Mouse (Mus musculus) myocyte (in vitro differentiated cells): ENCODE data around the gene Idh2.

Experiments used
- E2F4 ChIP-seq: IDR thresholded peaks from one replicate; pipeline ENCODE4 v1.6.1; 2011; ENCODE audit warnings: mild to moderate bottlenecking, control low read depth, moderate library complexity; ENCODE audit not compliant: insufficient read depth
- MAX ChIP-seq: IDR thresholded peaks from one replicate; pipeline ENCODE4 v1.6.1; 2011; ENCODE audit warnings: low read depth, mild to moderate bottlenecking, control low read depth
- MYOD1 ChIP-seq, 3 experiments: IDR thresholded peaks; one replicate each; pipeline ENCODE4 v1.6.1; 2011; ENCODE audit warnings: control low read depth in 2 of 3, low read depth in 2 of 3, mild to moderate bottlenecking in 2 of 3, moderate library complexity in 1 of 3; ENCODE audit not compliant: insufficient read length in 2 of 3, control insufficient read depth in 1 of 3
- MYOG ChIP-seq, 3 experiments: IDR thresholded peaks; one replicate each; pipeline ENCODE4 v1.6.1; 2011; ENCODE audit warnings: control low read depth in 2 of 3, low read depth in 2 of 3, mild to moderate bottlenecking in 2 of 3; ENCODE audit not compliant: insufficient read length in 2 of 3, control insufficient read depth in 1 of 3, insufficient read depth in 1 of 3
- POLR2A ChIP-seq: IDR thresholded peaks from one replicate; pipeline ENCODE4 v1.6.1; 2011; ENCODE audit warnings: low read depth, mild to moderate bottlenecking, control low read depth, moderate library complexity; ENCODE audit not compliant: insufficient read length
- SRF ChIP-seq: IDR thresholded peaks from one replicate; pipeline ENCODE4 v1.6.1; 2011; ENCODE audit warnings: low read depth; ENCODE audit not compliant: control insufficient read depth, insufficient read length

DNA sequence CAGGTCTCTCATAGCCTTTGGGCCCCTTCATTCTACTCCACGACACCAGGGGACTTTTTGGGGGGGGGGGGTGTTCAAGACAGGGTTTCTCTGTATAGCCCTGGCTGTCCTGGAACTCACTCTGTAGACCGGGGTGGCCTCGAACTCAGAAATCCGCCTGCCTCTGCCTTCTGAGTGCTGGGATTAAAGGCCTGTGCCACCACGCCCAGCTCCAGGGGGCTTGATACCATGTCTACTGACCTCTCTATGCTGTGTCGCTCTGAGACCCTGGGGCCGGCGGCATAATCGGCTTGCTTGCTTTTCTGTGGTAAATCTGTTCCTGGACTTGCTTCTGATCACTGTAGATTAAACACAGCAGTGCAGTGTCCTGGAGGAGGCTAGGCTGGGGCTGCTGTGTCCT is 44.0 kb downstream of the Idh2 start:
- no peak for TF ChIP-seq POLR2A
- TF ChIP-seq MAX = no peak
- no peak for TF ChIP-seq MYOD1 (IDR thresholded peaks at IDR 0.05; ENCODE audit: control insufficient read depth in 1 of 3, insufficient read length in 2 of 3, low read depth in 2 of 3)
- no peak for TF ChIP-seq SRF
- TF ChIP-seq E2F4 = no peak
- no peak for TF ChIP-seq MYOG (IDR thresholded peaks at IDR 0.05; ENCODE audit: control insufficient read depth in 1 of 3, insufficient read depth in 1 of 3, insufficient read length in 2 of 3, low read depth in 2 of 3)
